Mouse (Mus musculus) liver, embryonic 13.5 days (tissue): ENCODE data around the gene Mlxip. TPM values are rescaled to one million over a fixed set of nuclear protein-coding genes. Genes with fewer than 3 reads are reported as not detected.

Source experiments
- ATAC-seq: fragments of 200-750 bp; cut with Nextera tagmentation; 2 replicates; pipeline ENCODE4 v1.8.0; 2017; ENCODE audit warnings: low read depth, mild to moderate bottlenecking, moderate number of reproducible peaks, moderate library complexity
- DNase-seq: peaks from one replicate; pipeline ENCODE4 v3.0.0; 2022
- H3K27ac ChIP-seq: fragments of 300-500 bp; sonication (generic); 2 replicates; pipeline ENCODE4 v1.5.1; 2015; ENCODE audit warnings: moderate library complexity, mild to moderate bottlenecking, inconsistent platforms
- H3K27me3 ChIP-seq: fragments of 300-500 bp; sonication (generic); 2 replicates; pipeline ENCODE4 v1.6.1; 2015; ENCODE audit warnings: mild to moderate bottlenecking, inconsistent platforms
- H3K36me3 ChIP-seq: fragments of 300-500 bp; sonication (generic); 2 replicates; pipeline ENCODE4 v1.6.1; 2015; ENCODE audit warnings: mild to moderate bottlenecking, inconsistent platforms
- H3K4me1 ChIP-seq: fragments of 300-500 bp; sonication (generic); replicated peaks from 2 replicates; pipeline ENCODE4 v1.6.1; 2015; ENCODE audit warnings: inconsistent platforms
- H3K4me2 ChIP-seq: fragments of 300-500 bp; sonication (generic); 2 replicates; pipeline ENCODE4 v1.6.1; 2015; ENCODE audit warnings: inconsistent platforms, mild to moderate bottlenecking, moderate library complexity
- H3K4me3 ChIP-seq: fragments of 300-500 bp; sonication (generic); replicated peaks from 2 replicates; pipeline ENCODE4 v1.5.1; 2015; ENCODE audit warnings: mild to moderate bottlenecking, inconsistent platforms
- H3K9ac ChIP-seq: fragments of 300-500 bp; sonication (generic); 2 replicates; pipeline ENCODE4 v1.6.1; 2015; ENCODE audit warnings: mild to moderate bottlenecking, inconsistent platforms
- H3K9me3 ChIP-seq: fragments of 300-500 bp; sonication (generic); replicated peaks from 2 replicates; pipeline ENCODE4 v1.6.1; 2016; ENCODE audit warnings: inconsistent platforms
- WGBS: fragments of 180-500 bp; shearing (Covaris S2); methylation state at CpG from one replicate; pipeline ENCODE4 v1.1.7; 2015; ENCODE audit not compliant: insufficient replicate concordance; 5-methylcytosine and 5-hydroxymethylcytosine counted together
- polyA plus RNA-seq: library from polyadenylated mRNA; unstranded; fragments of >200 nt; fragmentation: Nextera tagmentation; extraction: Ambion mirVana; gene quantifications from 2 replicates; pipeline ENCODE4 v1.2.1, GENCODE M21; 2015

Mlxip gene
- polyA plus RNA-seq, 1 experiment from 2014 or later: 3.6 TPM

DNA sequence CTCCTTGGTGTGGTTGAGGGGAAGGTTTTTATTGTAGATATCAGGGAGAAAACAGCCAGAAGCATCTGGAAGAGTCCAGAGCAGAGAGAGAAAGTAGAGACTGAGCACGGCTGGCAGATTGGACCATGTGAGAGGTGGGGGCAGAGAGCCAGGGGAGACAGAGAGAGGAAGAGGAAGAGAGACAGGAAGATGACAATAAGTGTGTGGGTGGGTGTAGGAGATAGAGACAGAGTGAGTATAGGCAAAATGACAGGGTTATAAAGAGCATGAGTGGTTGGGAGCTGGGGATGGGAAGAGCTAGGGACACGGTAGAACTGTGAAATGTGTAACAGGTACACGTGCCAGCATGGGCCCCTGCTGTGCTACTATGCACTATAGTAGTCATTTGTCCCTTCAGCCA lies 6.1 kb upstream of the Mlxip start:
- H3K9me3 ChIP-seq: 0 out of 2 replicates have a peak, but pooled peaks cover 2% of the 10 kb centered on the region
- no peak overlapping the region for H3K9ac ChIP-seq
- H3K4me1 ChIP-seq: peaks cover 16% of the 10 kb centered on the region
- H3K4me3 ChIP-seq: no peak overlapping the region
- 0 out of 2 replicates have a peak, but pooled peaks cover 4% of the 10 kb centered on the region for H3K27me3 ChIP-seq
- ATAC-seq (0 out of 2 replicates have a peak, but pooled peaks have one; percentile 23), DNase-seq (no peak)
- H3K4me2 ChIP-seq: no peak overlapping the region
- H3K27ac ChIP-seq: no peak overlapping the region
- 13% methylated on average over 3 of the region's 3 CpGs for WGBS
- no peaks in the 10 kb centered on the region for H3K36me3 ChIP-seq

DNA sequence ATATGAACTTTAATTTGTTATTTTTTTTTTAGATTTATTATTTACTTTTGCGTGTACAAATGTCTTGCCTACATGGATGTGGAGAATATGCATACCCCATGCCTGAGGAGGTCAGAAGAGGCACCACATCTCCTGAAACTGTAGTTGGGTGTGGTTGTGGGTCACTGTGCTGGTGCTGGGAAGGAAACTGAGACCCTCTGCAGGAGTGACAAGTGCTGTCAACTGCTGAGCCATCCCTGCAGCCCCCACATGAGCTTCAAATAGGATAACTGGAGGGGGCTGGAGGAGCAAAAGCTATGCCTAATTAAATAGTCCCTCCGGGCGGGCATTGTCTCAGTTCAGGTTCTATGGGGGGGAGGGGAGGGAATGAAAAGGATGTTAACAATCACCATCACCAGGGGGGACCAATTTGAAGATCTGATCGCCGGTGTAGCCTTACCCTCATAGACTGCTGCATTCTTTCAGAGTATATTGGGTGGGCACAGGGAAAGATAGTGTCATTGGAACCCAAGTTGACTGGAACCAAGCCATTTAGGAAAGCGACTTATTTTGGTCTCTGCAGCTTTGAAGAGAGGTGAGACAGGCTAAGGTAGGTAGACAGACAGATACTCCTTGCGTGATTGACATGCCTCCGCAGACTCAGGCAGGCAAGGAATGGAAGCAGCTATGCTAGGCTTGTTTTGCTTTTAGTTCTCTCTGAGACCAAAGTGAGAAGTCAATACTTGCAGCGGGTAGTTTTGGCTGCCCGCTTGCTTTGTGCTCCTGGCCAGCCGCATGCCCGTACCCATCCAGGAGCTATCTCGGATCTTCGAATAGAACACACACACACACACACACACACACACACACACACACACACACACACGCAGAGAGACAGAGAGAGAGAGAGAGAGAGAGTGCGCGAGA lies 3.8 kb upstream of the Mlxip start:
- Histone ChIP-seq H3K27ac (no peak overlapping the region), H3K4me3 (peak overlapping the region; percentile 36), H3K36me3 (no peaks in the 10 kb centered on the region), H3K9me3 (0 out of 2 replicates have a peak, but pooled peaks cover 2% of the 10 kb centered on the region), H3K9ac (no peak overlapping the region; the same call in 1 of the 2 replicates), H3K4me2 (peak overlapping the region; percentile 50), H3K4me1 (peaks cover 36% of the 10 kb centered on the region), H3K27me3 (no peaks in the 10 kb centered on the region)
- ATAC-seq: no peak
- DNase-seq: no peak
- WGBS: 14% methylated on average over 16 of the region's 17 CpGs

DNA sequence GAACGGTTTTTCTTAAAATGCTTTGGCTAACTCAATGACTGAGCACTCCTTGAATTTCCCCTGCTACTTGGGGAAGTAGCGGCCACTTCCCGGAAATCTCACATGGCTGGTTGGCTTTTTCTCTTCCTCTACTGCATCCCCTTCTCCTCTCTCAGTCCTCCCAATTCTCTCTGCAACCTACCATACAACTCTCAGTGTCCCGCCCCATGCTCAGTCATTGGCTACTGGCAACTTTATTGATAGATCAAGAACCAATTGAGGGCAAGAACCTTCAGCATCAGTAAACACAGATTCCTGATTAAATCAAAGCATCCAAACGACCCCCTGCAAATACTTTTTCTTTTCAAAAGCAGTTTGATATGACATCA lies 3.2 kb upstream of the Mlxip start:
- Histone ChIP-seq H3K9me3 (0 out of 2 replicates have a peak, but pooled peaks cover 2% of the 10 kb centered on the region), H3K9ac (no peak overlapping the region; the same call in 1 of the 2 replicates), H3K4me1 (peaks cover 42% of the 10 kb centered on the region), H3K36me3 (no peaks in the 10 kb centered on the region), H3K4me2 (peak overlapping the region; percentile 50), H3K4me3 (peak overlapping the region; percentile 36), H3K27me3 (no peaks in the 10 kb centered on the region), H3K27ac (no peak overlapping the region)
- ATAC-seq (no peak), DNase-seq (no peak)
- 8% methylated on average over 5 of the region's 5 CpGs for WGBS

DNA sequence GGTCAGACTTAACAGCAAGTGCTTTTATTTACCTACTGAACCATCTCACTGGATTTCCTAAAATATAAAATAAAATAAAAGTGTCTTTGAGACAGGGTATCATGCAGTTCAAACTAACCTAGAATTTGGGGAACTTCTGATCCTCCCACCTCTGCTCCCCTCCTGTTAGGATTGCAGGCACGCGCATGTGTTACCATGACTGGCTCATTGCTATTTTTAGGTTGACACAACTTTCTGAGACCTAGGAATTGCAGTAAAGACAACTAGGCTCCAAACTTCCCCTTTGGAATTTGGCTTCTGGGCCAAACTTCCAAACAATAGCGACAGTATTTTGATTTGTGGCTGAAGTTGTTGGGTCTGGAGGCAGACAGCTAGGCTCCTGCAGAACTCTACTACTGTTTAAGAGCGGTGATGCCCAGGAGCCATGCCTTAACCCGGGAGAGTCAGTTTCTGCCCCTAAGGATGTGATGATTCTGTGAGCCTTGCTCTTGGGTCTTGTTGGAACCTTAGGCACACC lies 754 bp upstream of the Mlxip start:
- WGBS: 18% methylated on average over 5 of the region's 5 CpGs
- DNase-seq: no peak
- H3K27ac ChIP-seq: 0 out of 2 replicates have a peak overlapping the region, but pooled peaks have one; percentile 19
- H3K9ac ChIP-seq: peak overlapping the region; percentile 91
- H3K4me3 ChIP-seq: peak overlapping the region; percentile 85
- H3K36me3 ChIP-seq: no peaks in the 10 kb centered on the region
- H3K4me2 ChIP-seq: peak overlapping the region; percentile 100
- ATAC-seq: no peak
- H3K4me1 ChIP-seq: peaks cover 55% of the 10 kb centered on the region
- H3K9me3 ChIP-seq: no peaks in the 10 kb centered on the region
- H3K27me3 ChIP-seq: no peaks in the 10 kb centered on the region

DNA sequence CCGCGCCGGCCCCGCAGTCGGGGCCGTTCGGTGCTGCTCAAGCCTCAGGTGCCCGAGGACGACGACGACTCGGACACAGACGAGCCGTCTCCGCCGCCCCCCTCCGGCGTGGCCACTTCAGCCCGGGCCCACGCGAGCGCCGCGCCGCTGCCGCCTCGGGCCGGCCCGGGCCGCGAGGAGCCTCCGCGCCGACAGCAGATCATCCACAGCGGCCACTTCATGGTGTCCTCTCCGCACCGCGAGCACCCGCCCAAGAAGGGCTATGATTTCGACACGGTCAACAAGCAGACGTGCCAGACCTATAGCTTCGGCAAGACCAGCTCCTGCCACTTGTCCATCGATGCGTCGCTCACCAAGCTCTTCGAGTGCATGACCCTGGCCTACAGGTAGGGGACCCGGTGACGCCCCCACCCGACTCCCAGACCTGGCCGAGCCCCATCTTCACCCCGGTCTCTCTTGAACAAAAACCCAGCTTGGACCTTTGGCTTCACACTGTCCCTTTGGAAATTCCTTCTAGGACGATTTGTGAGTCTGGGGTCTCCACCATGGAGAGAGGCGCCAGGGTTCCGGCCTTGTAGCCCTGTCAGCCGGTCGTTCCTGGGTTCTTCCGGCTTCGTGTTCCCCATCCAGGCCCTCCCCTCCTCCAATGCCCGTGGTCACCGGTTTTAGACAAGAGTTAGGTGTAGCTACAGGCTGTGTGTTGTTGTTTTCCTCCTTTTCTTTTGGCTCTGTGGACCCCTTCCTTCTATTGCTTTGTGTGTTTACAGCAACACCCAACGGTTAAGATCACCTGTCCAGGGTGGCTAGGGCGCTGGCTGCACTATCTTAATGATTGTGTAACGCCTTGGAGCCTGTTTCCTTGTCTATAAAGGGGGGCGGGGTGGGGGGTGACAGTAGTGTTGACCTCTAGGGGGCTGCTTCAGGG lies 621 bp downstream of the Mlxip start:
- ATAC-seq: peak; percentile 24
- Histone ChIP-seq H3K9me3 (no peaks in the 10 kb centered on the region), H3K27me3 (no peaks in the 10 kb centered on the region), H3K4me3 (peak overlapping the region; percentile 85), H3K9ac (peak overlapping the region; percentile 91), H3K36me3 (no peaks in the 10 kb centered on the region), H3K4me1 (peaks cover 55% of the 10 kb centered on the region), H3K27ac (peak overlapping the region; percentile 76), H3K4me2 (peak overlapping the region; percentile 100)
- under 1% methylated on average over 65 of the region's 65 CpGs for WGBS
- DNase-seq: peak; percentile 28

DNA sequence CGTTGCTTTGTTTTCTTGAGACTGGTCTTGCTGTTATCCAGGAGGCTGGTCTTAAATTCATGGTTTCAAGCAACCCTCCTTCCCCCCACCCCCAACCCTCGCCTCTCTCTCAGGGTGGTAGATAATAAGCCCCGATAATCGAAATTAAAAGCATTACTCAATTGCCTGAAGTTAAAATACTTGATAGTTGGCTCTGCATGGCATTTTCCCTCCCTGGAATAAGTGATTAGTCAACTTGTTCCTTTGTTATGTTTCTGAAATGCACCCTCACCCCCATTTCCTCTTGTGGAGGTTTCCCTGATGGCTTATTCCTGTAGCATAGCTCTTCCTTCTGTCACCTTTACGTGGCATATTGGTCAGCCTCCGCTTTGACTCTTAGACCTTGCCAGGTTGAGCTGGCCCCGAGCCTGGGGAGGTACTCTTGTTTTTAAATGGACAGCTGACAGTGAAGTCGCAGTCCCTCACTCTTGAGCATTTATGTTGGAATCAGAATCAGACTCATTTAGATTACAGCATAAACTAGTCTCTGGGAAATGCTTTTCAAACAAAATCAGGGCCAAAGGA lies 2.4 kb downstream of the Mlxip start:
- 40% methylated on average over 8 of the region's 8 CpGs for WGBS
- Histone ChIP-seq H3K4me1 (peaks cover 47% of the 10 kb centered on the region), H3K27me3 (no peaks in the 10 kb centered on the region), H3K36me3 (no peaks in the 10 kb centered on the region), H3K4me3 (peak overlapping the region; percentile 85), H3K27ac (no peak overlapping the region), H3K9me3 (no peaks in the 10 kb centered on the region), H3K4me2 (peak overlapping the region; percentile 100), H3K9ac (no peak overlapping the region)
- DNase-seq: no peak
- no peak for ATAC-seq

DNA sequence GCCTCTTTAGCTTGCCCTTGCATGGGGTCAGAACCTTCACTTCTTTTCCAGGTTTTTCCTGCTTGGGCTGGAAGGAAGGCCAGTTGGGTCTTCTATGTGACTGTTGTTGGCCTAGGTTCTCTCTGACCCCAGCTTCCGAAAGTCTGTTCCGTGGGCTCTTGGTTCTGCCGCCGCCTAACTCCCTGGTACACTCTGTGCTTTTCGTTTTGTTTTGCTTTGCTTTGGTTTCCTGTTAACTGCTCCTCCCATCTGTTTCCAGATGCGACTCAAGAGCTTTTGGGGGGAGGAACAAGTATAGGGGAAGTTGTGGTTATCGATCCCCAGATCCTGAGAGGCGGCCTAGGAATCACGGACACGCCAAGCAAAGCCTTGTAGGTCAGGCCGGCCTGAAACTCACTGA lies 3.2 kb downstream of the Mlxip start:
- Histone ChIP-seq H3K4me2 (peak overlapping the region; percentile 100), H3K4me1 (peaks cover 47% of the 10 kb centered on the region), H3K27me3 (no peaks in the 10 kb centered on the region), H3K9me3 (no peaks in the 10 kb centered on the region), H3K27ac (no peak overlapping the region), H3K9ac (peak overlapping the region; percentile 45; the same call in 1 of the 2 replicates), H3K4me3 (peak overlapping the region; percentile 85), H3K36me3 (no peaks in the 10 kb centered on the region)
- WGBS: 32% methylated on average over 11 of the region's 11 CpGs
- ATAC-seq: no peak
- no peak for DNase-seq

DNA sequence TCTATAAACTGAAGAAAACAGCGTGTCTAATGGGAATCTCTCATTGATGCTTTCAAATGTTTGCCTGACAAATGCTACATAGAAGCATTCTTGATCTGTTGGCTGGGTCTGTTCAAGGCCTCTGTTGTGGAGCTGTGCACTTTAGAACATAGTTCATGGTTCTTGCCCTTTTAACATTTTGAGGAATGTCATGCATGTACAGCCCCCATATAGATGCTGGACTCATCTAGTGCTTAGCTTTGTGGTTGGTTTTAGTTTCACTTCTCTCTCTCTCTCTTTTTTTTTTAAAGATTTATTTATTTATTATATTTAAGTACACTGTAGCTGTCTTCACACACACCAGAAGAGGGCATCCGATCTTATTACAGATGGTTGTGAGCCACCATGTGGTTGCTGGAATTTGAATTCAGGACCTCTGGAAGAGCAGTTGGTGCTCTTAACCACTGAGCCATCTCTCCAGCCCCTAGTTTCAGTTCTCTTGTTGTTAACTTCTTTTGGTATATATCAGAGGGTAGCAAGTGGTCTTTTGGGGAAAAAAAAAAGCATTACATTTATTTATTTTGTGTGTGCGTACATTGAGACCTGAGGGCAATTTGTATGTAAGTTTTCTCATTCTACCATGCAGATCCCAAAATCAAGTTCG lies 4.4 kb downstream of the Mlxip start:
- no peak overlapping the region for H3K9ac ChIP-seq
- H3K4me3 ChIP-seq: no peak overlapping the region
- no peaks in the 10 kb centered on the region for H3K27me3 ChIP-seq
- DNase-seq: no peak
- H3K4me2 ChIP-seq: no peak overlapping the region
- ATAC-seq: no peak
- 72% methylated on average over 4 of the region's 4 CpGs for WGBS
- H3K4me1 ChIP-seq: peaks cover 41% of the 10 kb centered on the region
- no peak overlapping the region for H3K27ac ChIP-seq
- H3K9me3 ChIP-seq: no peaks in the 10 kb centered on the region
- no peaks in the 10 kb centered on the region for H3K36me3 ChIP-seq

DNA sequence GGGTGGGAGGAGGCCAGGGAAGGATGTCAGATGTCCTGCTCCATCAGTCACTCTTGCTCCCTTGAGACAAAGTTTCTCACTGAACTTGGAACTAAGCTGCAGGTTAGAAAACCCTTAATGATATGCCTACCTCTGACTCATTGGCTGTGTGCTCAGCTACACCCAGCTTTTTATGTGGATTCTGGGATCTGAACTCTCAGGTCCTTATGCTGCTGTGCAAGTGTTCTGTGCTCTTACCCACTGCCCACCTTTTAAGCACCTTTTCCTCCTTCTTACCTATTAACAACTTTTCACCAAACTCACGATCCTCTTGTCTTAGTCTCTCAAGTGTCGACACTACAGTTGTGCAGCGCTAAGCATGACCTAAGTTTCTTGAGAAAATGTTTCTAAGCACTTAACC lies 9.9 kb downstream of the Mlxip start:
- DNase-seq (no peak), ATAC-seq (no peak)
- 83% methylated on average over 3 of the region's 3 CpGs for WGBS
- Histone ChIP-seq H3K4me1 (peaks cover 8% of the 10 kb centered on the region), H3K4me2 (no peak overlapping the region), H3K9ac (no peak overlapping the region), H3K27me3 (no peaks in the 10 kb centered on the region), H3K27ac (no peak overlapping the region), H3K36me3 (peaks cover 2% of the 10 kb centered on the region; the same call in 1 of the 2 replicates), H3K4me3 (no peak overlapping the region), H3K9me3 (no peaks in the 10 kb centered on the region)

DNA sequence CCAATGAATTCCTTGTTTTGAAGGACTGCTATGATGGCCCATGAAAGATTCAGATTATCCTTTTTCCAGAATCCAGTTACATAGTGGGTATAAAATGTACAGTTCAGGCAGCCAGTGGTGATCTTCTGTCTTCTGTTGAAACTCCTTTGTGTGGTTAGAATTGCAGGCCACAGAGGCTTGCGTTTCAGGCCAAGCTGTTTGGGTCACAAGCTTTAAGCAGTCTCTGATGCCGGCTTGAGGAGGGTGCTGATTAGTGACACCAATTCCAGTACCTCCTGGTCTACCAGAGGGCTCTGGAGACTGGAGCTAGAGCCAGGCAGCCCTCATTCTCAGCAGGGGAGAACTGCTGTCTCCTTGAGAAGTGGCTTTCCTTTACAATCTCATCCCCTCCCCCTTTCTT lies 12.4 kb downstream of the Mlxip start:
- no peaks in the 10 kb centered on the region for H3K27me3 ChIP-seq
- H3K4me1 ChIP-seq: peaks cover 8% of the 10 kb centered on the region
- no peak for DNase-seq
- no peak overlapping the region for H3K4me3 ChIP-seq
- H3K27ac ChIP-seq: no peak overlapping the region
- no peaks in the 10 kb centered on the region for H3K9me3 ChIP-seq
- H3K36me3 ChIP-seq: peaks cover 8% of the 10 kb centered on the region
- H3K4me2 ChIP-seq: no peak overlapping the region
- WGBS: 51% methylated on average over 2 of the region's 2 CpGs
- ATAC-seq: no peak
- H3K9ac ChIP-seq: no peak overlapping the region
